Mouse (Mus musculus) heart, embryonic 13.5 days (tissue): ENCODE data around the gene Btbd7. TPM values are rescaled to one million over a fixed set of nuclear protein-coding genes. Genes with fewer than 3 reads are reported as not detected.

Source experiments
- ATAC-seq: fragments of 200-750 bp; cut with Nextera tagmentation; 2 replicates; pipeline ENCODE4 v1.8.0; 2017; ENCODE audit warnings: moderate TSS enrichment; ENCODE audit not compliant: insufficient number of reproducible peaks, low FRiP score, low TSS enrichment; ENCODE audit errors: extremely low read depth
- H3K27ac ChIP-seq: fragments of 300-500 bp; sonication (generic); replicated peaks from 2 replicates; pipeline ENCODE4 v1.5.1; 2015; ENCODE audit warnings: moderate library complexity, mild to moderate bottlenecking, inconsistent platforms
- H3K27me3 ChIP-seq: fragments of 300-500 bp; sonication (generic); replicated peaks from 2 replicates; pipeline ENCODE4 v1.6.1; 2015; ENCODE audit warnings: mild to moderate bottlenecking, inconsistent platforms
- H3K36me3 ChIP-seq: fragments of 300-500 bp; sonication (generic); 2 replicates; pipeline ENCODE4 v1.6.1; 2015; ENCODE audit warnings: mild to moderate bottlenecking, inconsistent platforms
- H3K4me1 ChIP-seq: fragments of 300-500 bp; sonication (generic); 2 replicates; pipeline ENCODE4 v1.6.1; 2015; ENCODE audit warnings: inconsistent platforms
- H3K4me2 ChIP-seq: fragments of 300-500 bp; sonication (generic); 2 replicates; pipeline ENCODE4 v1.6.1; 2015; ENCODE audit warnings: inconsistent platforms, mild to moderate bottlenecking, moderate library complexity
- H3K4me3 ChIP-seq: fragments of 300-500 bp; sonication (generic); 2 replicates; pipeline ENCODE4 v1.5.1; 2015; ENCODE audit warnings: moderate library complexity, mild to moderate bottlenecking, inconsistent platforms
- H3K9ac ChIP-seq: fragments of 300-500 bp; sonication (generic); 2 replicates; pipeline ENCODE4 v1.6.1; 2015; ENCODE audit warnings: inconsistent platforms, mild to moderate bottlenecking, moderate library complexity
- H3K9me3 ChIP-seq: fragments of 300-500 bp; sonication (generic); 2 replicates; pipeline ENCODE4 v1.6.1; 2016; ENCODE audit warnings: inconsistent platforms
- WGBS: fragments of 180-500 bp; shearing (Covaris S2); methylation state at CpG from one replicate; pipeline ENCODE4 v1.1.7; 2015; ENCODE audit warnings: mixed read lengths; 5-methylcytosine and 5-hydroxymethylcytosine counted together
- polyA plus RNA-seq: library from polyadenylated mRNA; unstranded; fragments of >200 nt; fragmentation: Nextera tagmentation; extraction: Ambion mirVana; gene quantifications from 2 replicates; pipeline ENCODE4 v1.2.1, GENCODE M21; 2015

The Btbd7 gene
- polyA plus RNA-seq = 11.2 and 11.7 TPM in 2 replicates

DNA sequence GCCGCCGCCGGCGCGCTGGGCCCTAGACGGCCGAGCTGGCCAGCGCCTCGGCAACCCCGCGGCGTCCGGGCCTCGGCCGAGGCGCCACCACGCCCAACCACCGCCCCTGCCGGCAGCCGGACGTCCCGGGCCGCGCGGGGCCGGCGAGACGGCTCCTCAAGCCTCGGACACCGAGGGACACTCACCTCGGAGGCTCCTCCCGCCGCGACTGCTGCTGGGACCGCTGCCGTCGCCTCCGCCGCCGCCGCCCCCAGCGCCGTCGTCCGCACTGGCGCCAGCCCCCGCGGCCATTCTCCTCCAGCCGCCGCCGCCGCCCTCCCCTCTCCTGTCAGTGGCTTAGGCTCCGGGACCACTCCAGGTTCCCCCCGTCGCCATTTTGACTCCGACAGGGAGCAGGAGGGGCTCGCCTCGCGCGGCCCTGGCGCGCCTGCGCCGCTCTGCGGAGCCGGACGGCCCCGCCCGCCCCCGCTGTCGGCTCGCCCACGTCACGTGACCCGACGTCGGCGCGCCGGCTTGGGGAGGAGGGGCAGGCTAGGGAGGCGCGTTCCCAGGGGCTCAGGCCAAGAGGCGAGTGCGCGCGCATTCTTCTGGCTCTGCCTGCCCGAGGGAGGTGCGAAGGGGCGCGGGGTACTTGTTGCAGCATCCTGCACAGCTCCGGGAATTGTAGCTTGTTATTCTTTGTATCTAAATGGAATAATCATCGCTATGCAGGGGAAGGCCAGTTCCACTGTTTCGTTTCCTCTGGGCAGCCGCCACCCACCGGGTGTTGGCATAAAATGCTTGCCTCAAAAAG is at the start of gene Btbd7:
Btbd7 (minus strand) TSS at position 441 of the 793 bp plus-strand sequence.
- Histone ChIP-seq H3K4me1 (peaks cover 27% of the 10 kb centered on the region), H3K9me3 (no peaks in the 10 kb centered on the region), H3K36me3 (no peaks in the 10 kb centered on the region), H3K9ac (peak within 1 kb of the TSS; percentile 98), H3K27me3 (no peaks in the 10 kb centered on the region), H3K27ac (peak within 1 kb of the TSS; percentile 98), H3K4me3 (peak within 1 kb of the TSS; percentile 94), H3K4me2 (peak within 1 kb of the TSS; percentile 94)
- peak; percentile 91 for ATAC-seq
- WGBS = under 1% methylated on average over 74 of the region's 95 CpGs

GRCm38 (mm10) chr12:102916073-102916472 is 37.8 kb upstream of the Btbd7 start:
- Histone ChIP-seq H3K4me1 (no peaks in the 10 kb centered on the region), H3K27ac (no peak overlapping the region), H3K4me2 (no peak overlapping the region), H3K36me3 (no peaks in the 10 kb centered on the region), H3K27me3 (no peaks in the 10 kb centered on the region), H3K4me3 (no peak overlapping the region), H3K9me3 (no peaks in the 10 kb centered on the region), H3K9ac (no peak overlapping the region)
- ATAC-seq = no peak
- 84% methylated on average over 2 of the region's 2 CpGs for WGBS

DNA sequence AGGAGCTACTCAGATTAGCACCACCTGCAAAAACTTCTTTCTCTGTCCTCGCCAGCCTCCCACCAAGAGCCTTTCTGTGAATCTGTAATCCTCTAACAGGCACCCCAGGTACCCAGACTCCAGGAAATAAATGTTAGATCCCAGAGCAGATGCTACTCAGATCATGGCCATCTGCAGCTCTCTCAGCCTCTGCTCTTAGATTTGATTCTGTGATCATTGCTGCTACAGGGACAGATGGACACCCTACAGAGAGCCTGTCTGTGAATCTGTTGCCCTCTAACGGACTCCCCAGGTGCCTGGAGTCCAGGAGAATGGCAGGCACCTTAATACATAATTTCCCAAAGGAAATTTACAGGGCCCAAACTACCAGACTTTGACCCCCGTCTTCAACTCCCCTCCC is 29.9 kb upstream of the Btbd7 start:
- Histone ChIP-seq H3K27ac (no peak overlapping the region), H3K4me2 (no peak overlapping the region), H3K36me3 (no peaks in the 10 kb centered on the region), H3K9ac (no peak overlapping the region), H3K4me1 (no peaks in the 10 kb centered on the region), H3K9me3 (no peaks in the 10 kb centered on the region), H3K4me3 (no peak overlapping the region), H3K27me3 (no peaks in the 10 kb centered on the region)
- 43% methylated on average over 3 of the region's 3 CpGs for WGBS
- no peak for ATAC-seq

DNA sequence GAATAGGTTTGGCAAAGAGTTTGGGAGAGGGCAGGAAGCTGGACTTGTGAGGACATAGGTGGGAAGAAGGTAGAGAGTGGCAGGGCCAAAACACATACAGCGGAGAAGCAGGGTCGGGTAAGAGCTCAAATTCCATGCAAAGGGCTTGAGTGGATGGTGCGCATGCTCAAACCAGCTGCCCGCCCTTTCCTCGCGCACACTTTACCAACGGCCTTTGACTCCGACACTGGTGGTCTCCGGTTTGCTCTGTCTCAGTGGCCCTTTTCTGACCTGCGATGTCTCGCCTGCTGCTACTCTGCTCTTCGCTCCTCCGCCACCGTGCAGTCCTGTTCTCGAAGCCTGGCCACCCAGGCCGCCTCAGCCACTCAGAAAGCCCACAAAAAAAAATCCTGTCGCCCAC is 20.8 kb upstream of the Btbd7 start, which contains the start of gene Cox8c:
Cox8c (plus strand) TSS at position 226 of the 400 bp plus-strand sequence.
- Histone ChIP-seq H3K27me3 (no peaks in the 10 kb centered on the region), H3K9ac (no peak within 1 kb of the TSS), H3K36me3 (no peaks in the 10 kb centered on the region), H3K4me2 (no peak within 1 kb of the TSS), H3K27ac (no peak within 1 kb of the TSS), H3K9me3 (peaks cover 9% of the 10 kb centered on the region; the same call in 1 of the 2 replicates), H3K4me1 (no peaks in the 10 kb centered on the region), H3K4me3 (no peak within 1 kb of the TSS)
- ATAC-seq = no peak
- 87% methylated on average over 17 of the region's 17 CpGs for WGBS

DNA sequence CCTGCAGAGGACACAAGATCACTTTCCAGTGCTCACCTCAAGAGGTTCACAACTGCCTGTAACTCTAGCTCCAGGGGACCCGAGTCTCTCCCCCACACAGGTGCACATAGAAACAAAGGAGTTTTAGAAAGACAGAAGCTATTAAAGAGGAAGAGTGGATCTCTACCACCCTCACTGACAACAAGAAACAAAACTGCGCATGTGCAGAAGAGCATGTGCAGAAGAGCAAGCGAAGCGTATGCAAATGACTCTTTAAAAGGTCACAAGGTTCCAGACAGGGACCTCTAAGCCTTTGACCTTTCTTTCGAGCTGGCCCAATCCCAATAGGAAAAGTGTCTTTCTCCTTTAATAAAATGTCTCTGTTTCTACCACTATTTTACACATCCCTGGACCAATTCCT is 10.3 kb upstream of the Btbd7 start:
- H3K9me3 ChIP-seq = no peaks in the 10 kb centered on the region
- ATAC-seq = no peak
- H3K27me3 ChIP-seq = no peaks in the 10 kb centered on the region
- H3K4me1 ChIP-seq = no peaks in the 10 kb centered on the region
- no peak overlapping the region for H3K27ac ChIP-seq
- H3K9ac ChIP-seq = no peak overlapping the region
- H3K36me3 ChIP-seq = no peaks in the 10 kb centered on the region
- no peak overlapping the region for H3K4me2 ChIP-seq
- 66% methylated on average over 5 of the region's 5 CpGs for WGBS
- H3K4me3 ChIP-seq = no peak overlapping the region

- ATAC-seq = no peak
- H3K9me3 ChIP-seq = no peaks in the 10 kb centered on the region
- no peaks in the 10 kb centered on the region for H3K36me3 ChIP-seq
- H3K4me3 ChIP-seq = no peak overlapping the region
- no peak overlapping the region for H3K27ac ChIP-seq
- 45% methylated on average over 10 of the region's 10 CpGs for WGBS
- no peak overlapping the region for H3K4me2 ChIP-seq
- no peaks in the 10 kb centered on the region for H3K27me3 ChIP-seq
- no peaks in the 10 kb centered on the region for H3K4me1 ChIP-seq
- H3K9ac ChIP-seq = no peak overlapping the region
Measured at GRCm38 (mm10) chr12:102887366-102887765, 9.1 kb upstream of the Btbd7 start.

GRCm38 (mm10) chr12:102885735-102886134 is 7.5 kb upstream of the Btbd7 start:
- Histone ChIP-seq H3K36me3 (no peaks in the 10 kb centered on the region), H3K9me3 (no peaks in the 10 kb centered on the region), H3K27me3 (no peaks in the 10 kb centered on the region), H3K27ac (no peak overlapping the region), H3K4me1 (no peaks in the 10 kb centered on the region), H3K4me2 (no peak overlapping the region), H3K9ac (no peak overlapping the region), H3K4me3 (no peak overlapping the region)
- no peak for ATAC-seq
- 17% methylated on average over 5 of the region's 5 CpGs for WGBS

GRCm38 (mm10) chr12:102878901-102879300 is 630 bp upstream of the Btbd7 start:
- Histone ChIP-seq H3K4me3 (peak overlapping the region; percentile 94), H3K4me2 (peak overlapping the region; percentile 80), H3K27me3 (no peaks in the 10 kb centered on the region), H3K36me3 (no peaks in the 10 kb centered on the region), H3K4me1 (peaks cover 27% of the 10 kb centered on the region), H3K27ac (peak overlapping the region; percentile 85), H3K9ac (peak overlapping the region; percentile 81), H3K9me3 (no peaks in the 10 kb centered on the region)
- 19% methylated on average over 7 of the region's 7 CpGs for WGBS
- no peak for ATAC-seq

DNA sequence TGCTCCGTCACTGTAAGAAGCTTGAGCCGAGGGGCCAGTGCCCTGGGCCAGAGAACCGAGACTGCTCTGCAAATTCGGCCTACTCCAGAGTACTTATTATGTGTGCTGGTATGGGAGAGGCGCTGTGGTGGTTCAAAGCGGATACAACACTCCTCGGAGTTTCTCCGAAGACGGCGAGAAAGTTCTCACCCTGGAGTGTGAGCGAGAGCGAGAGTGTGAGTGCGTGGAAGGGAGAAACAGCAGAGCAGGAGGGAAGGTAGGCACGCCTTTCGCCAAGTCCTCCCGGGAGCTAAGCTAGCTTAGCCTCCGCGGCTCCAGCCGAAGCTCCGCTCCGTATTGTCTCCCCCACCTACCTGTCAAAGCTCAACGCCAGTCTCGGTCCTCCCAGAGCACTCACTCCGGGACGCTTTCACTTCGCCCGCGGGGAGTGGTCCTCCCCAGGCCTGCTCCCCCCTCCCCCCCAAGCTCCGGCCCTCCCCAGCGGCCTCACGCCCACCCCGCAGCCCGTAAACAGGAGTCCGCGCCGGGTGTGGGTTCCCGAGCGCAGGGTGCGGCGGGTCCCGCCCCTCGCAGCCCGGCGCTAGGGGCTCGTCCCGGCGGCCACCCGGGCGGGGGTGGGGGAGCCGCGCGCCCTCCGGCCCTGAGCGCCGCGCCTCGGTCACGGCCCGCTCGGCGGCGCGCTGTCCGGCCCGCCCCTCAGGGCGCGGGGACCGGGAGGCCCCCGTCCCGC is 805 bp downstream of the Btbd7 start:
- peak overlapping the region; percentile 98 for H3K9ac ChIP-seq
- no peaks in the 10 kb centered on the region for H3K36me3 ChIP-seq
- H3K4me1 ChIP-seq = peaks cover 27% of the 10 kb centered on the region
- no peaks in the 10 kb centered on the region for H3K27me3 ChIP-seq
- 0% methylated on average over 52 of the region's 70 CpGs for WGBS
- H3K4me2 ChIP-seq = peak overlapping the region; percentile 94
- peak overlapping the region; percentile 98 for H3K27ac ChIP-seq
- peak overlapping the region; percentile 94 for H3K4me3 ChIP-seq
- no peaks in the 10 kb centered on the region for H3K9me3 ChIP-seq
- peak; percentile 80 for ATAC-seq

DNA sequence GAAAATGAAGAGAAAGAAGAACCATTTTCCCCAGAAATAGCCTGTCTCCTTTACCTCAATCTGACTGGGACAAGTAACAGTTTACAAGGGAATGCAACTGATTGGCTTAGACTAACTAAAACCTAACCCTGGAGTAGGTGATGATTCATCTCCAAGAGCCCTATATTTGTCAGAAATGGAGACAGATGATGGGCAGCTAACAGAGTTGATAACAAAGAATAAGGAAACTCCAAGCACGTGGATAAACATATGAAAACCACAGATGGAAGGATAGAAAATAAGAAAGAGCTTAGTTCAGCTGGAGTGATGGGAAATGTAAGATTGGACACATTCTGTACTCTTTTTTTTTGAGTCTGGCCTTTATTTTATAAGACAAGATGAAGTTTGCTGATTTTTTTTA is 7.7 kb downstream of the Btbd7 start:
- ATAC-seq = no peak
- no peak overlapping the region for H3K4me2 ChIP-seq
- no peaks in the 10 kb centered on the region for H3K9me3 ChIP-seq
- H3K27me3 ChIP-seq = no peaks in the 10 kb centered on the region
- H3K36me3 ChIP-seq = peaks cover 11% of the 10 kb centered on the region; the same call in 1 of the 2 replicates
- H3K4me1 ChIP-seq = peaks cover 20% of the 10 kb centered on the region
- no peak overlapping the region for H3K9ac ChIP-seq
- WGBS = 73% methylated on average over 1 of the region's 1 CpGs
- H3K27ac ChIP-seq = no peak overlapping the region
- H3K4me3 ChIP-seq = no peak overlapping the region

GRCm38 (mm10) chr12:102869802-102870201 is 8.5 kb downstream of the Btbd7 start:
- Histone ChIP-seq H3K4me1 (peaks cover 17% of the 10 kb centered on the region), H3K9ac (no peak overlapping the region), H3K36me3 (peaks cover 11% of the 10 kb centered on the region; the same call in 1 of the 2 replicates), H3K27me3 (no peaks in the 10 kb centered on the region), H3K4me2 (no peak overlapping the region), H3K27ac (no peak overlapping the region), H3K4me3 (no peak overlapping the region), H3K9me3 (no peaks in the 10 kb centered on the region)
- ATAC-seq = no peak
- 78% methylated on average over 2 of the region's 2 CpGs for WGBS
